Mouse (Mus musculus) adrenal gland, adult 10 weeks (tissue): ENCODE measurements around the gene Hps5. TPM values are rescaled to one million over a fixed set of nuclear protein-coding genes. Genes with fewer than 3 reads are reported as not detected.

Experiments
- polyA plus RNA-seq: library from polyadenylated mRNA; stranded (reverse); fragments of 350-450 nt; fragmentation: Illumina TruSeq; extraction: RNeasy Lipid Tissue Mini Kit (QIAGEN cat#74804); gene quantifications from one replicate; pipeline ENCODE4 v1.2.3, GENCODE M21; 2014; ENCODE audit warnings: low read depth, low replicate concordance

Gene Hps5
- 26.5 TPM for polyA plus RNA-seq

GRCm38 (mm10) chr7:46795287-46796205 is at the start of gene Hps5, which contains the start of gene Gtf2h1:
Gene Hps5, minus strand, starts transcription at chr7:46796064.
Gene Gtf2h1, plus strand, starts transcription at chr7:46796103.

GRCm38 (mm10) chr7:46840787-46841525 is 45.1 kb upstream of the Hps5 start, which contains the start of gene Ldha:
Gene Ldha, plus strand, starts transcription at chr7:46841475.

GRCm38 (mm10) chr7:46751490-46751889 is 44.4 kb downstream of the Hps5 start, which contains the start of gene Saa2:
Gene Saa2, plus strand, starts transcription at chr7:46751790.

GRCm38 (mm10) chr7:46742880-46743279 is 53.0 kb downstream of the Hps5 start, which contains the start of gene Saa1:
Gene Saa1, minus strand, starts transcription at chr7:46742980.

GRCm38 (mm10) chr7:46732458-46732857 is 63.4 kb downstream of the Hps5 start, which contains the start of gene Saa4:
Gene Saa4, minus strand, starts transcription at chr7:46732603.

GRCm38 (mm10) chr7:46715600-46715999 is 80.3 kb downstream of the Hps5 start, which contains the start of gene Saa3:
Gene Saa3, minus strand, starts transcription at chr7:46715700.

Other genes starting within 250 kb of the Hps5 start
- 2.1 TPM for gene Sergef, start 156.3 kb downstream of the Hps5 start, polyA plus RNA-seq
- gene Tph1, start 123.5 kb downstream of the Hps5 start, polyA plus RNA-seq = not detected
- 5.3 TPM for gene Saal1, start 85.4 kb downstream of the Hps5 start, polyA plus RNA-seq
- gene Saa3, start 80.4 kb downstream of the Hps5 start, polyA plus RNA-seq = not detected
- not detected for gene Saa4, start 63.5 kb downstream of the Hps5 start, polyA plus RNA-seq
- gene Saa1, start 53.1 kb downstream of the Hps5 start, polyA plus RNA-seq = not detected
- gene Saa2, start 44.3 kb downstream of the Hps5 start, polyA plus RNA-seq = not detected
- gene Gtf2h1, start within 50 bp of the Hps5 start, polyA plus RNA-seq = 89.9 TPM
- gene Ldha, start 45.4 kb upstream of the Hps5 start, polyA plus RNA-seq = 91.6 TPM
- not detected for gene Ldhc, start 65.1 kb upstream of the Hps5 start, polyA plus RNA-seq
- gene Tsg101, start 123.9 kb upstream of the Hps5 start, polyA plus RNA-seq = 405 TPM
- gene Uevld, start 162.5 kb upstream of the Hps5 start, polyA plus RNA-seq = 34.7 TPM
- gene Gm9999, start 187.5 kb upstream of the Hps5 start, polyA plus RNA-seq = not detected
- 45.6 TPM for gene Spty2d1, start 212.3 kb upstream of the Hps5 start, polyA plus RNA-seq